Mouse (Mus musculus): ENCODE measurements around the gene Prmt1.

The Prmt1 gene

DNA sequence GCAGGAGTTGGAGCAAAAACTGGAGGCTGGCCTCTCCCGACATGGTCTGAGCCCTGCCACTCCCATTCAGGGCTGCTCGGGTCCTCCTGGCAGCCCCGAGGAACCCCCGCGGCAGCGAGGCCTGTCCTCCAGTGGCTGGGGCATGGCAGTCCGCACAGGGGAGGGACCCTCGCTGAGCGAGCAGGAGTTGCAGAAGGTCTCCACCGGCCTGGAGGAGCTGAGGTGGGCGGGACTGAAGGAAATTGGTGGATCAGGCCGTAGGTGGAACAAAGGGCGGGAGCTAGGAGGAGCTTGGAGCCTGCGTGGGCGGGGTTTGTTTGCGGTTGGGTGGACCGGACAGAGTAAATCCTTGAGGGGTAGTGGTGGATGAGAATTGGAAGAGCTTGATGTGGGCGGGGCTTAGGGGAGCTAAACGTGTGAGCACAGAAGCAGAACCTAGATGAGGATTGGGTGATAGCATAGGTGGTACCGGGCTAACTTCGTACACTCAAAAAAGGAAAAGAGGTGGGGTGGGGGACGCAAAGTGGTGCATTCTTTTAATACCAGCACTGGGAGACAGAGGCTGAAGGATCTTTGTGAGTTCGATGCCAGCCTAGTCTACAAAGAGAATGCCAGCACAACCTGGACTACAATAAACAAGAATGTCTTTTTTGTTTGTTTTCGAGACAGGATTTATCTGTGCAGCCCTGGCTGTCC is 33.6 kb downstream of the Prmt1 start:
- DNase-seq (ENCODE audit: low read depth, low spot score), result peak; percentile 95

DNA sequence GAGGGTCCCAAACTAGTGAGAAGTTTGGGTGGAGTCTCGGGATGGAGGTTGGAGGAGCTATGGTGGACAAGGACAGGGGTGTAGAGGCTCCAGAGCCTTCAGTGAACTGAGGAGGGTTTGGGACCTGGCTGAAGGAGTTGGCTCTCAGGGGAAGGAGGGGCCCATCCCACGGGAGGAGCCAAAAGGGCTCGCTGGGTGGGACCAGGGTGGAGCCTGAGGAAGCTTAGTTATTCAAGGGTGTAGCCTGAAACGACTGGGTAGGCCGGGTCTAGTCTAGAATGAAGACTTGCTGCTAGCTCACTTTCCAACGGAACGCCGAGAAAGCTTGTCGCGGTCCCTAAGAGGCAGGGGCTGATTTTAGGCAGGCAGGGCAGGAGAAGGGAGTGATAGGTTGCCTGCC is 34.4 kb downstream of the Prmt1 start:
- peak; percentile 54 for DNase-seq (ENCODE audit: low read depth, low spot score)

DNA sequence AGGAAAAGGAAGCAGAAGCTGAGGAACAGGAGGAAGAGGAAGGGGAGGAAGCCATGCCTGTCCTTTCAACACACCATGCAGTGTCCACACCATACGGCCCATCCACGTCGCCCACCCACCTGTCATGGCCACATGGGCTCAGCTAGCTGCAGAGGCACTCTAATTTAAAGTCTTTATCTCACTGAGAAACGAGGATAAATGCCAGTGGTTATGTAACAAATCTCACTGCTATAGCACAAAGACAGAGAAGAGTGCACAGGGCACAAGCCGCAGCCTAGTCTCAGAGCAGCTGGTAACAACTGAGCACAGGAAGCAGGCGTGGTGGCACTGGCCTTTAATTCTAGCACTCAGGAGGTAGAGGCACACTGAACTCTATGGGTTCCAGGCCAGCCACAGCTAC is 36.4 kb downstream of the Prmt1 start:
- peak; percentile 64 for DNase-seq (ENCODE audit: low read depth, low spot score)

DNA sequence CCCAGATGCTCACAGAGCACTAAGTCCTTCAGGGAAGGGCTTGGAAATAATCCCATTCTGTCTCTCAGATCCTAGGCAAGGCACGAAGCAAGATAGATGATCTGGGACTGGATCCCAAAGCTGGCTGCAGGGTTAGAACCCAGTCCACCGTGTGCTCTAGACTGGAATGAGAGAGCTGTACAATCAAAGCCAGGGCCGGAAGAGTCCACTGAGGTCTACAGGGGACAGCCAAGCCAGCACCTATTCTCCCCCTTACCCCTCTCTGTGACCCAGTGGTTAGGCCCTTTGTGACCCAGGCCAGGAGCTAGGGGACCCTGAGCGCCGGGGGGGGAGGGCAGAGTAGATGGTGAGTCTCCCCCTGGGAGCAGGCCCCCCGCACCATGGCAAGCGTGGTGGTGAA is 43.5 kb downstream of the Prmt1 start, which contains the start of gene Tsks:
Gene Tsks (plus strand): TSS at position 301 of the 400 bp plus-strand sequence.
- DNase-seq (ENCODE audit: low read depth, low spot score), result no peak

DNA sequence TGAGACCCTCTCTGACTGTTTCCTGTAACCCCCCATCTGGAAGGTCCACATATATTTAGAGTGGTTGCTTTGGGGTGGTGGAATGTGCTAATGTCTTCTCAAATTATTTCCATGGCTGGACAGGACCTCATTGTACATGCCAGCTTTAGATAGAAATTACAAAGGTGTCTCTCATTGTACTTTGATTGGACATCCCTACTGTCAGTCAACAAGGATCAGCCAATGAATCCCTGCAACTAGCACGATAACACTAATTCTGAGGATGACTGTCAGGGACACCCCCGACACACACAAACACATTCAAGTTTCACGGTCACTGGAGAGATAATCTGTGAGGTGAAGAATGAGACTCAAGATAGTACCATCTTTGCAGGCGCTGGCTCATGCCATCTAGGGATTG is 47.7 kb downstream of the Prmt1 start:
- DNase-seq (ENCODE audit: low read depth, low spot score), result no peak

DNA sequence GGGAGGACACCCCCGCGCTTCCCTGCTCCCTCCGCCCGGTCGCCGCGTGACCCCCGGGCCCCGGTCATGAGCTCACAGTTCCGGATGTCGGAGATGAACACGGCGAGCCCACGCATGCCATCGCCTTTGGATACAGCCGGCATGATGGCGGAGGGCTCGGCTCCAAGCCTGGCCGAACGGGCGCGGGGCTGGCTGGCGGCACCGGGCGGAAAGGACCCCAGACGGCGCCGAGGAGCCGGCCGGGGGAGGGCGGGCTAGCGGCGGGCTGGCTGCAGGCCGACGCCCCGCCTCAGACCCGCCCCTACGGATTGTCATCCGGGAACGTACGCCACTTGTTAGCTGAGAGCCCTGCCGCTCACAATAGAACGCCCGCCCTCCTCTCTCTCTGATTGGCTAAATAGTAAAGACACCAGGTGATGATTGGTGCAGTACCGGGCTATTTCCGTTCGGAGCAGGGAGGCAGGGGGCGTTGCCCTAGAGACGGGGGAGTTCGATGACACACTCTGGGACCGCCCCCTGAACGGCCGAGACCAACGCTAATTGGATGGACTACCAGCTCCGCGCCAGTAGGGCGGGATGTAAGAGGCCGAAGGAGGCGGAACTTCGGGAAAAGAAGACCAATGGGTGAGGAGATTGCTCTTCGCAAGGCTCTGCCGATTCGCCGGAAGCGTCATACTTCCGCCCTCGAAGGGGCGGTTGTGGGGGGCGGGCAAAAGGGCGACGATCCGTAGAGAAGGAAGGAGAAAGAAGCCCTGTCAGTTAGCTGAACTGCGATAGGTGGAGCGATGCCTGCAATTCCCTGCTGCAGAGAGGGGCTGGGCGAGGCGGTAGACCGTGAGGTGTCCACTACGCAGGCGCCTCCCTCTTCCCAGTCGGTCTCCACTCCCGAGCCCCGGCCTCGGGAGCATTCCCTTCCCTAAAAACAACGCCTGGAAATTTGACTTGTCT is 56.9 kb downstream of the Prmt1 start, which contains the start of gene Ap2a1:
Gene Ap2a1 (minus strand): TSS at position 293 of the 948 bp plus-strand sequence.
- DNase-seq (ENCODE audit: low read depth, low spot score), result peak; percentile 100

DNA sequence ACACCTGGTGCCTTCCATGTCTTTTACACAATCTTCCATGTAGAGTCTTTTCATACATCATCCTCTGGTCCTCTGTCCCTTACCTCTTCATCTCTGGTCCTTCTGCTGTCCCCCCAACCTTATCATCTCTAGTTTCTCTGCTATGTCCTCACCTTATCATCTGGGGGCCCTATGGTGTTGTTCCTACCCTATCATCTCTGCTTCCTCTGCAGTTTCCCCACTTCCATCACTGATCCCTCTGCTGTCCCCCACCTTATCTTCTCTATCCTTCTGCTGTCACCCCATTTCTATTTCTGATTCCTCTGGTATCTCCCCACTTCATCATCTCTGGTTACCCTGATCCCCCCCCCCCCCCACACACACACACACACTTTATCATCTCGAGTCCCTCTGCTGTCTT is 57.8 kb downstream of the Prmt1 start:
- no peak for DNase-seq (ENCODE audit: low read depth, low spot score)

Measured in brain, adult 2 months (tissue).